Mouse (Mus musculus): Measurements from ENCODE around the gene Lbp. TPM values are rescaled to one million over a fixed set of nuclear protein-coding genes. Genes with fewer than 3 reads are reported as not detected.

The Lbp gene
- total and polyA plus RNA-seq, 3 experiments: not detected

DNA sequence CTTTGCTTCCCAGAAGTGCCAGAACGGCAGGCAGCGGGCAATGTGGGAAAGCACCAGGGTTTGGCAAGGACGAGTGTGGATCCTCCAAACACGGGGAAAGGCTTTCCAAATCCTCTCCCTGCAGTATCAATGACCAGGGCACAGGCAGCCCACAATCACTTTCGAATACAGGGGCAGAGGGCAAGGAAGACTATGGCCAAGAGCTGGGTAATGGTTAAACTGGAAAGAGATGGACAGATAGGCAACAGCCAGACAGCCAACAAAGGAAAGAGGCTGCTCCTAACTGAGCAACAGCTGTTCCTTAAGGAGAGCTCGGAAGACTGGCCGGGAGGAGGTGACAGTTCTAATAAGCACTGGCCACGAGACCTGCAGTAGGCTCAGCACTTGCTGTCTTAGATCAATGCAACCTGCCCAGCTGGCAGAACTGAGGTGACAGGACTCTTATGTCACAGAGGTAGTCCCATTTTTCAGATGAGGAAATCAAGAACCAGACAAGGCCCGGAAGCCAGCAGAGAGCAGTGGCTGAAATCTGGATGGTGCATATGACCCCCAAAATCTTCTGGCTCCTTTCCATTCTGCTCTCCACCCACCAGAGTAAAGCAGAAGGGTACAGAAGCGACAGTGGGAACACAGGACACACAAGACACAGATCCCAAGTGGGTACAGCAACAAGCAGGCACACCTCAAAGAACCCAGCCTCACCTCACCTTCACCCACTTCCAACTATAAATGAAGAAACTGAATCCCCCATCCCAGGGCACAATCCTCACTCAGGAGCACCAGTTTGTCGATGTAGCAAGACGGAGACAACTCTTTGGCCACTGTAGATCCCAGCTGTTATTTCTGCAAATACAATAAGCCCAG is 53.7 kb downstream of the Lbp start:
- no peak for DNase-seq (ENCODE audit: low spot score)
- Histone ChIP-seq H3K9me3 (replicated peaks) (no peaks in the 10 kb centered on the region), H3K36me3 (replicated peaks) (peaks cover 59% of the 10 kb centered on the region), H3K4me3 (ENCODE audit: low read depth, low read length) (peak overlapping the region; percentile 80), H3K4me1 (ENCODE audit: insufficient read depth, low read depth, low read length) (peaks cover 56% of the 10 kb centered on the region), H3K27me3 (ENCODE audit: insufficient read depth, low read length) (peaks cover under 1% of the 10 kb centered on the region)
- TF ChIP-seq GATA1 (IDR thresholded peaks at IDR 0.05; ENCODE audit: borderline replicate concordance, low read length) (no peak), CTCF (IDR thresholded peaks at IDR 0.05; ENCODE audit: low read depth, low read length) (no peak), POLR2AphosphoS5 (IDR thresholded peaks at IDR 0.05; ENCODE audit: insufficient replicate concordance, low read depth, low read length) (no peak), TAL1 (conservative IDR thresholded peaks at IDR 0.05; ENCODE audit: low read depth, low read length) (no peak), GATA2 (IDR thresholded peaks at IDR 0.05; ENCODE audit: borderline replicate concordance, low read depth, low read length) (no peak)
- no peak for ATAC-seq (ENCODE audit: extremely low read depth, insufficient number of reproducible peaks, low FRiP score, poor library complexity, severe bottlenecking)

DNA sequence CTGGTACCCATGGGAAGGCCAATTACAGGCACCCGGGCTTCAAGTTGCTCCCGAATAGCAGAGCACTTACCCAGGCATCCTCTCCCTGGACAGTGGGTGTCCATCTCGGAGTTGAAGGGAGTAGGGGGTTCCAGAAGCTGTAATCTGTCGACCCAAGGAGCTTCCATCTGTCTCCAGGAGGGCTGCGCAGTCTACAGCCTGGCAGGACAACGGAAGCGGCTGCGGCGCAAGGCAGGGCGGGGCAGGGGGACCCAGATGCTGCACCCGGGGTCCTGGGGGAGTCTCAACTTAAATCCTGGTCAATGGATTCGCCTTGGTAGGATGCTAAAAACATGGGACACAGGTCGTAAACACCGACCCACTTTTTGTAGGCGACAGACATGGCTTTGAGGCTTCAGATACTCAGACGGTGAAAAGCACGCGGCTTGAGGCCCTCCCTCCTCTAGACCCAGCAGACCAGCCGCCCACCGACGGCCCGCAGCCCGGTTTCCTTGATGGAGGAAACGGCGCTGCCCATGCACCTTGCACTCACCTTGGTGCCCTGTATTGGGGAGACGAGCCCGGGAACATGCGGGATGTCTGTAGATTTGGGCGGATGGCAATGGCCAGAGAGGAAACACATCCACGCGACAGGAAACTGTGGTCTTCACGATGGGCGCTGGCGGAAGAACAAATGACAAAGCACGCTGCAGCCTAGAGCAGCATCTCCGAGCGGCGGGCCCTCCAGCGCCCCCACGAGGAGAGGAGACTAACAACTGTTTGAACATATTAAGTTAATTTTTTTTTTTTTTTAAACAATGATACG is 54.8 kb downstream of the Lbp start:
- H3K27me3 ChIP-seq (ENCODE audit: insufficient read depth, low read length): peaks cover 3% of the 10 kb centered on the region
- ATAC-seq (ENCODE audit: extremely low read depth, insufficient number of reproducible peaks, low FRiP score, poor library complexity, severe bottlenecking) (peak; percentile 80), DNase-seq (ENCODE audit: low spot score) (peak; percentile 75)
- peaks cover 49% of the 10 kb centered on the region for H3K36me3 ChIP-seq (replicated peaks)
- H3K4me1 ChIP-seq (ENCODE audit: insufficient read depth, low read depth, low read length): peaks cover 50% of the 10 kb centered on the region
- H3K4me3 ChIP-seq (ENCODE audit: low read depth, low read length): peak overlapping the region; percentile 80
- TF ChIP-seq TAL1 (conservative IDR thresholded peaks at IDR 0.05; ENCODE audit: low read depth, low read length) (no peak), POLR2AphosphoS5 (IDR thresholded peaks at IDR 0.05; ENCODE audit: insufficient replicate concordance, low read depth, low read length) (0 out of 2 replicates have a peak, but pooled peaks have one; percentile 48), GATA2 (IDR thresholded peaks at IDR 0.05; ENCODE audit: borderline replicate concordance, low read depth, low read length) (no peak), GATA1 (IDR thresholded peaks at IDR 0.05; ENCODE audit: borderline replicate concordance, low read length) (no peak)
- H3K9me3 ChIP-seq (replicated peaks): no peaks in the 10 kb centered on the region

DNA sequence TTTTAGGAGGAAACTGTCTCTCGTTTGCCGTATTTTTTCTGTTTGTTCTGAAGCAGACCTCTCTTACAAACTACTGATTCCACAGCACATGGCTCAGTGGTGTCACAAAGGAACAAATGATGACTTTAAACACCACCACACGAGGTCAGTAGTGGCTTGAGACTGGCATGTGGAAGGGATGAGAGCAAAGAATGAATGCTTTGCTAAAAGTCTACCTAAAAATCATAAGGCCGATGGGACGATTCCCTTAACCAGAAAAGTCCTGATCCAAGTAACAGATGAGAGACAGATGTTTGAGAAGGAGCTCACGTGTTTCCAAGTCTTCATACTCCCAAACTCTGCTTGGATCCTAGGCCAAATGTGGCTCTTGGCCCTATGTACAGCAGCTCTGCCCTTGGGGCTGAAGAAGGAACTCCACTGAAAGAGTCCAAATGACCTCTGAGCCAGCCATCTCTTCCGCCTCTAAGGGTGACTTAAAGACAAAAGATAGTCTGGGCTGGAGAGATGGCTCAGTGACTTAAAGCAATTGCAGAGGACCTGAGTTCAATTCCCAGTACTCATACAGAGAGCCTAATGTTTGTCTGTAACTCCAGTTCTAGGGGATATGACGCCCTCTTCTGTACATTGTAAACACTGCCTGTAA is 55.5 kb downstream of the Lbp start:
- Histone ChIP-seq H3K4me3 (ENCODE audit: low read depth, low read length) (peak overlapping the region; percentile 80; the same call in 1 of the 2 replicates), H3K27me3 (ENCODE audit: insufficient read depth, low read length) (peaks cover 3% of the 10 kb centered on the region), H3K9me3 (replicated peaks) (no peaks in the 10 kb centered on the region), H3K4me1 (ENCODE audit: insufficient read depth, low read depth, low read length) (peaks cover 43% of the 10 kb centered on the region), H3K36me3 (replicated peaks) (peaks cover 41% of the 10 kb centered on the region)
- TF ChIP-seq GATA1 (IDR thresholded peaks at IDR 0.05; ENCODE audit: borderline replicate concordance, low read length) (no peak), TAL1 (conservative IDR thresholded peaks at IDR 0.05; ENCODE audit: low read depth, low read length) (no peak), POLR2AphosphoS5 (IDR thresholded peaks at IDR 0.05; ENCODE audit: insufficient replicate concordance, low read depth, low read length) (no peak), CTCF (IDR thresholded peaks at IDR 0.05; ENCODE audit: low read depth, low read length) (no peak), GATA2 (IDR thresholded peaks at IDR 0.05; ENCODE audit: borderline replicate concordance, low read depth, low read length) (no peak)
- ATAC-seq (ENCODE audit: extremely low read depth, insufficient number of reproducible peaks, low FRiP score, poor library complexity, severe bottlenecking): peak; percentile 41
- no peak for DNase-seq (ENCODE audit: low spot score)

DNA sequence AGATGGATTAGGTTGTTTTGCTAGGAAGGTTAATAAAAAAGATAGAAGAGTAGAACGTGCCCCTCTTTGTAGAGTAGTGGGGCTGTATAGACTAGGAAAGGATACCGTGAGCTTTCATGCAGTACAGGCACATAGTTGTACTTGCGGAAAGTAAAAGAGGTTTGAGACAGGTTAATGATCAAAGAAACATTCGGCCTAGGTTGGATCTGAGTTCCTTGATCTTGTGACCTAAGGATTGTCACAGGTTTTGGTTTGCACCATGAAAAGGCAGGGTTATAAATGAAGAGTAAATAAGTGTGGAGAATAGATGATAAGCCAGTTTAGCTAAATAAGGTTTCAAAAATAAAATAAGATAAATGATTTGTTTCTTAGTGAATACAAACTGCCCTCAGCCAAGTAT is 57.9 kb downstream of the Lbp start:
- no peak for TF ChIP-seq POLR2AphosphoS5 (IDR thresholded peaks at IDR 0.05; ENCODE audit: insufficient replicate concordance, low read depth, low read length)
- no peak for TF ChIP-seq GATA2 (IDR thresholded peaks at IDR 0.05; ENCODE audit: borderline replicate concordance, low read depth, low read length)
- no peak for TF ChIP-seq CTCF (IDR thresholded peaks at IDR 0.05; ENCODE audit: low read depth, low read length)
- TF ChIP-seq TAL1 (conservative IDR thresholded peaks at IDR 0.05; ENCODE audit: low read depth, low read length): no peak
- no peak for TF ChIP-seq GATA1 (IDR thresholded peaks at IDR 0.05; ENCODE audit: borderline replicate concordance, low read length)

DNA sequence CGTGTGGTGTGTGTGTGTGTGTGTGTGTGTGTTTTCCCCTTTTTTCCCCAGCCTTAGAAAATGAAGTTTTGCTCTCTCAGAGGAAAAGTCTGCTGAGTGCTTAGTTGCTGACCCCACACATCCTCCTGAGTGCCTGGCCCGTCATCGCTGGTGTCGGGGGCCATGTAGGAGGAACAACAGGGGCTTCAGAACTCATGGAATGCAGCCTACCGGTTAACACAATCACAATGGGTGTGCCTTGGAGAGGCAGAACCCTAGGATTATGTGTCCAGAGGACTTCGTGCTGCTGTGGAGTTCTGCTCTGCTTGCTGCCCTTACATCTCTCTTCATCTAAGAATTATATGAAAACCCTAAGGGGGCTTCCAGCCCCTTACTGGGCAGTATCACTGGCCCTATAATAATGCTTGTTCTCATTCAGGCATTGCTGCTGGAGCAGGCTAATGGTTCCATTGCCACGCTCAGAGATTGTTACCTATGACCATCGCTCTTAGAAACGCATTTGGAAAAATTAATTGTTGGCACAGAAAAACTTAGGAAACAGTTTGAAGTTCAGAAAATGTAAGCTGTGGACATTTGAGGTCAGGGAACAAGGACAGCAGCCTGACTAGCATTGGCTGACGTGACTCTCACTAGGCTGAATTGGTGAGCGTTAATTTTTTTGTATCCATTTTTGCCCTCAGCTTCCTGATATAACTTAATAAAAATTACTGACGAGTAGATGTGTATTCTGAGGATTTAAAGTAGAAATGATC is 59.0 kb downstream of the Lbp start:
- H3K9me3 ChIP-seq (replicated peaks): no peaks in the 10 kb centered on the region
- no peak for DNase-seq (ENCODE audit: low spot score)
- TF ChIP-seq TAL1 (conservative IDR thresholded peaks at IDR 0.05; ENCODE audit: low read depth, low read length): no peak
- TF ChIP-seq GATA2 (IDR thresholded peaks at IDR 0.05; ENCODE audit: borderline replicate concordance, low read depth, low read length): no peak
- TF ChIP-seq CTCF (IDR thresholded peaks at IDR 0.05; ENCODE audit: low read depth, low read length): no peak
- TF ChIP-seq POLR2AphosphoS5 (IDR thresholded peaks at IDR 0.05; ENCODE audit: insufficient replicate concordance, low read depth, low read length): no peak
- no peak for TF ChIP-seq GATA1 (IDR thresholded peaks at IDR 0.05; ENCODE audit: borderline replicate concordance, low read length)
- H3K36me3 ChIP-seq (replicated peaks): peaks cover 7% of the 10 kb centered on the region
- peaks cover 8% of the 10 kb centered on the region for H3K4me1 ChIP-seq (ENCODE audit: insufficient read depth, low read depth, low read length)
- H3K27me3 ChIP-seq (ENCODE audit: insufficient read depth, low read length): peaks cover 17% of the 10 kb centered on the region
- no peak overlapping the region for H3K4me3 ChIP-seq (ENCODE audit: low read depth, low read length)
- ATAC-seq (ENCODE audit: extremely low read depth, insufficient number of reproducible peaks, low FRiP score, poor library complexity, severe bottlenecking): no peak

More for the DNA sequence above, 57.9 kb downstream of the Lbp start:
- H3K4me1 ChIP-seq (ENCODE audit: insufficient read depth, low read depth, low read length): peaks cover 19% of the 10 kb centered on the region
- DNase-seq (ENCODE audit: low spot score) (no peak), ATAC-seq (ENCODE audit: extremely low read depth, insufficient number of reproducible peaks, low FRiP score, poor library complexity, severe bottlenecking) (no peak)
- H3K27me3 ChIP-seq (ENCODE audit: insufficient read depth, low read length): peaks cover 15% of the 10 kb centered on the region
- no peak overlapping the region for H3K4me3 ChIP-seq (ENCODE audit: low read depth, low read length)
- H3K9me3 ChIP-seq (replicated peaks): no peaks in the 10 kb centered on the region
- H3K36me3 ChIP-seq (replicated peaks): peaks cover 18% of the 10 kb centered on the region
